Mouse (Mus musculus) mature B cell (primary cell): ENCODE data around the gene Pi4k2a.

Source experiments
- in situ Hi-C: fragments of 300-500 bp; cut with MboI; formaldehyde crosslinking; loops from 2 replicates; pipeline ENCODE4 v1.14.3; 2019

Pi4k2a gene

GRCm38 (mm10) chr19:42164188-42164587, 73.9 kb downstream of the Pi4k2a start:
- in situ Hi-C loops = no loop called here

GRCm38 (mm10) chr19:42166130-42166529, 75.9 kb downstream of the Pi4k2a start:
- in situ Hi-C loops = no loop called here

GRCm38 (mm10) chr19:42166766-42167165, 76.5 kb downstream of the Pi4k2a start:
- in situ Hi-C loops = no loop called here

GRCm38 (mm10) chr19:42167489-42167888, 77.2 kb downstream of the Pi4k2a start:
- in situ Hi-C loops = no loop called here

DNA sequence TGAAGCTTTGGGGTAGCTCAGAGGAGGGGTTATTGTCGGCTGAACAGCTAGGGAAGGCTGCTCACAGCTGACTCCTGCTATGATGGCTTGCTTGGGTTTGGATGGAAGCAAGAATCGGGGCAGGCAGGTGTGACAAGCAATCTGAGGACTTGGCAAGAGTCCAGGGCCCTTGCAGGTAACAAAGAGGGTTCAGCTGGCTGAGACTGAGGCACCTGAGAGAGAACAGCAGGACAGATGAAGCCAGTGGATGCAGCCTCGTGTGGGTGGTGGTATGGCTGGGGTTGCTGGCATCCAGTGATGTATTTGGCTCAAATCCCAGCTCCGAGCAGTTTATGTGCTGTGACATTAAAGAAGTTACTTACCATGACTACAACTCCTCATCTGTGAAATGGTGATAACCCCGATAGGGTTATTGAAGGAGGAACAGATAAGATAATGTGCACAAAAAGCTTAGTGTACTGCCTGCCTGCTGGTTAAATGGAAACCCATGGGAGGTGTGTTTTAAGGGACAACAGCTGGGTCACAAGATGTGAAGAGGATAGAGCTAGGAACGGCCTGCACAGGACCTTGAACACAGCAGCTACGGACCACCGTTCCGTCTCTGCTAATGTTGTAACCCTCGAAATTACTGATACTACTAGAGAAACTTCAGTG, 79.2 kb downstream of the Pi4k2a start:
- in situ Hi-C loops = no loop called here

GRCm38 (mm10) chr19:42170025-42170969, 80.0 kb downstream of the Pi4k2a start:
- in situ Hi-C loops = no loop called here
